ENCODE assay signal across 8 mouse cellular contexts in the genomic region with DNA sequence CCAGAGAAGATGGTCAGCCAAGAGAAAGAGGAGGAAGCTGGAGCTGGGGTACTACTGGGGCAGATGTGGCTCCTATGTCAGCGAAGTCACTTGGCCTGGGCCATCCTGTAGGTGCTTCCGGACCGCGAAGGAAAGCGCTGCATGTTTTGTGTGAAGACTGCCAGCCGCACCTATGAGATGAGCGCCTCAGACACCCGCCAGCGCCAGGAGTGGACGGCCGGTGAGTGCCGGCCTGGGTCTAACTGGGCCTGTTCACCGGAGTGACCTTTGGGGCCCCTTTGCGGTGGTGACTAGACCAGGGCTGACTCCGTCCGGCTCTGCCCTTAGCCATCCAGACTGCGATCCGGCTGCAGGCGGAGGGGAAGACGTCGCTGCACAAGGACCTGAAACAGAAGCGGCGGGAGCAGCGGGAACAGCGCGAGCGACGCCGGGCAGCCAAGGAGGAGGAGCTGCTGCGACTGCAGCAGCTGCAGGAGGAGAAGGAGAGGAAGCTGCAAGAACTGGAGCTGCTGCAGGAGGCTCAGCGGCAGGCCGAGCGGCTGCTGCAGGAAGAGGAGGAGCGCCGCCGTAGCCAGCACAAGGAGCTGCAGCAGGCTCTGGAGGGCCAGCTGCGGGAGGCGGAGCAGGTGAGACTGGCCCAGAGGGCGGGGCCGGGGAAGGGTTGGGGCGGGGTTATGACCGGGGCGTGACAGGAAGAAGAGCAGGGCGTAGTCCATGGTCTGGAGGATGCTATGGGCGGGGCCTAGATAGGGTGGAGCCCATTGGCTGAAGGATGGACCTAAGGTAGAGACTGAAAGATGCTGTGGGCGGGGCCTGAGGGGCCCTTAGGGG. TPM values are rescaled to one million over a fixed set of nuclear protein-coding genes. Genes with fewer than 3 reads are reported as not detected.
DNase-seq lines count a peak whose midpoint lies in the region; ATAC-seq and TF ChIP-seq lines count a peak whose summit lies in the region.

No protein-coding gene starts in this region.

- ATAC-seq in heart, embryonic 14.5 days (ENCODE audit: insufficient number of reproducible peaks, insufficient read depth, low FRiP score, low read depth): peak; percentile 86
- ATAC-seq in liver, embryonic 14.5 days (ENCODE audit: insufficient read depth): peak; percentile 95
- ATAC-seq in stomach, embryonic 15.5 days (ENCODE audit: insufficient read depth, low FRiP score, low read depth): peak; percentile 92

- H3K4me1 ChIP-seq in heart, embryonic 14.5 days (ENCODE audit: control insufficient read depth in 2 of 2, insufficient read depth in 2 of 2, low read length in 2 of 2): peaks cover 5 to 9% of the 10 kb centered on the region in 2 experiments; a peak in 3 of 4 replicates
- peaks cover 13 to 14% of the 10 kb centered on the region in 2 experiments for H3K4me1 ChIP-seq in liver, embryonic 14.5 days (replicated peaks; ENCODE audit: control insufficient read depth in 2 of 2, insufficient read depth in 2 of 2, low read length in 1 of 2)
- peaks cover 21% of the 10 kb centered on the region; the same call in 1 of the 2 replicates for H3K4me1 ChIP-seq in stomach, embryonic 15.5 days

- H3K9me3 ChIP-seq in heart, embryonic 14.5 days (ENCODE audit: control insufficient read depth, low read length): no peaks in the 10 kb centered on the region
- no peaks in the 10 kb centered on the region for H3K9me3 ChIP-seq in liver, embryonic 14.5 days (ENCODE audit: control insufficient read depth, low read length)
- H3K9me3 ChIP-seq in stomach, embryonic 15.5 days: no peaks in the 10 kb centered on the region

- peak overlapping the region; percentile 98 for H3K4me2 ChIP-seq in heart, embryonic 14.5 days (ENCODE audit: low read length)
- peak overlapping the region; percentile 74 for H3K4me2 ChIP-seq in liver, embryonic 14.5 days (ENCODE audit: low read depth)
- peak overlapping the region; percentile 99 for H3K4me2 ChIP-seq in stomach, embryonic 15.5 days

- H3K27me3 ChIP-seq in heart, embryonic 14.5 days (ENCODE audit: control insufficient read depth, insufficient read depth, low read length): no peaks in the 10 kb centered on the region
- H3K27me3 ChIP-seq in liver, embryonic 14.5 days (ENCODE audit: control insufficient read depth, insufficient read depth, low read length): no peaks in the 10 kb centered on the region
- no peaks in the 10 kb centered on the region for H3K27me3 ChIP-seq in stomach, embryonic 15.5 days (replicated peaks)

- TF ChIP-seq EP300 in liver, embryonic 14.5 days (IDR thresholded peaks at IDR 0.05; ENCODE audit: low read depth): no peak

- H3K4me3 ChIP-seq in heart, embryonic 14.5 days (ENCODE audit: control insufficient read depth in 1 of 2, insufficient read depth in 1 of 2, low read depth in 1 of 2, low read length in 2 of 2): peak overlapping the region; percentile 56 to 57
- peak overlapping the region; percentile 50 to 54 for H3K4me3 ChIP-seq in liver, embryonic 14.5 days (ENCODE audit: insufficient read depth in 1 of 2, low read depth in 2 of 2, low read length in 2 of 2)
- peak overlapping the region; percentile 52 for H3K4me3 ChIP-seq in stomach, embryonic 15.5 days (replicated peaks)

- DNase-seq in CD8-positive naive resting alpha-beta T cell, adult 2 months (ENCODE audit: low read depth in 2 of 2, low spot score in 2 of 2): peak; percentile 73 to 89
- DNase-seq in c-Kit-positive CD71-negative TER-119-negative erythroid progenitor cells, embryonic 14.5 days (ENCODE audit: low read depth): peak; percentile 89
- peak; percentile 42 for DNase-seq in fibroblast of lung, adult 2 months (ENCODE audit: low read depth)
- DNase-seq in kidney, postnatal 14 days: peak; percentile 96
- peak; percentile 90 to 97 (median 93) for DNase-seq in liver, embryonic 14.5 days (ENCODE audit: low read depth in 3 of 3, low spot score in 3 of 3)
- DNase-seq in neural tube, embryonic 10.5 days (ENCODE audit: extremely low spot score, low spot score): peak; percentile 92

- 0 out of 4 replicates have a peak overlapping the region, but pooled peaks have one; percentile 4 to 25 for H3K27ac ChIP-seq in heart, embryonic 14.5 days (replicated peaks in 1 of 2; ENCODE audit: control insufficient read depth in 1 of 2, insufficient read depth in 1 of 2, low read depth in 2 of 2, low read length in 2 of 2)
- H3K27ac ChIP-seq in liver, embryonic 14.5 days: no peak overlapping the region
- H3K27ac ChIP-seq in stomach, embryonic 15.5 days: peak overlapping the region; percentile 91

- H3K36me3 ChIP-seq in heart, embryonic 14.5 days (ENCODE audit: control insufficient read depth, insufficient read depth, low read length): no peaks in the 10 kb centered on the region
- H3K36me3 ChIP-seq in liver, embryonic 14.5 days (replicated peaks; ENCODE audit: control insufficient read depth, insufficient read depth, low read depth): no peaks in the 10 kb centered on the region
- H3K36me3 ChIP-seq in stomach, embryonic 15.5 days: peaks cover 5% of the 10 kb centered on the region; the same call in 1 of the 2 replicates

- peak overlapping the region; percentile 76 for H3K9ac ChIP-seq in heart, embryonic 14.5 days (ENCODE audit: low read length)
- H3K9ac ChIP-seq in liver, embryonic 14.5 days (replicated peaks): peak overlapping the region; percentile 41
- H3K9ac ChIP-seq in stomach, embryonic 15.5 days: peak overlapping the region; percentile 63

- TF ChIP-seq CTCF in liver, embryonic 14.5 days (IDR thresholded peaks at IDR 0.05; ENCODE audit: low read depth): peak; percentile 50

- under 1% methylated on average over 46 of the region's 46 CpGs for WGBS in heart, embryonic 14.5 days
- under 1% methylated on average over 46 of the region's 46 CpGs for WGBS in liver, embryonic 14.5 days (ENCODE audit: insufficient replicate concordance)
- WGBS in stomach, embryonic 15.5 days: 1% methylated on average over 46 of the region's 46 CpGs

RNA-seq across cellular contexts. Expression of gene Ppard, which starts 8.7 kb away (rescaled TPM):
- 2.2 TPM in 2 replicates for polyA plus RNA-seq in heart, embryonic 14.5 days (2014; fragmentation: Nextera tagmentation; extraction: Ambion mirVana)
- polyA plus RNA-seq in liver, embryonic 14.5 days (2012; rRNA removed): 5.6 and 6.5 TPM in 2 replicates
- 0.76 and 0.92 TPM in 2 replicates for polyA plus RNA-seq in liver, embryonic 14.5 days (2014; fragmentation: Nextera tagmentation; extraction: Ambion mirVana)
- polyA plus RNA-seq in stomach, embryonic 15.5 days (2015; fragmentation: Nextera tagmentation; extraction: Ambion mirVana): 3.3 and 4.6 TPM in 2 replicates

RNA-seq across cellular contexts. Expression of gene Def6, which starts 16.2 kb away (rescaled TPM):
- 1.5 and 1.9 TPM in 2 replicates for polyA plus RNA-seq in heart, embryonic 14.5 days (2014; fragmentation: Nextera tagmentation; extraction: Ambion mirVana)
- 6.6 and 10.4 TPM in 2 replicates for polyA plus RNA-seq in liver, embryonic 14.5 days (2012; rRNA removed)
- polyA plus RNA-seq in liver, embryonic 14.5 days (2014; fragmentation: Nextera tagmentation; extraction: Ambion mirVana): 5.5 and 5.7 TPM in 2 replicates
- 9.6 and 10.0 TPM in 2 replicates for polyA plus RNA-seq in stomach, embryonic 15.5 days (2015; fragmentation: Nextera tagmentation; extraction: Ambion mirVana)

RNA-seq across cellular contexts. Expression of gene Zfp523, which starts 46.8 kb away (rescaled TPM):
- 19.2 and 23.0 TPM in 2 replicates for polyA plus RNA-seq in heart, embryonic 14.5 days (2014; fragmentation: Nextera tagmentation; extraction: Ambion mirVana)
- polyA plus RNA-seq in liver, embryonic 14.5 days (2012; rRNA removed): 6.1 and 7.5 TPM in 2 replicates
- polyA plus RNA-seq in liver, embryonic 14.5 days (2014; fragmentation: Nextera tagmentation; extraction: Ambion mirVana): 4.3 and 5.4 TPM in 2 replicates
- 28.1 and 36.2 TPM in 2 replicates for polyA plus RNA-seq in stomach, embryonic 15.5 days (2015; fragmentation: Nextera tagmentation; extraction: Ambion mirVana)

Comparison
In these comparisons a context has a peak if more than half of its experiments do, and no peak if none do; other contexts are left out.
1. DNase-seq: peak in every context shown above with its lines; median percentile 96 in kidney, postnatal 14 days; 93 in liver, embryonic 14.5 days; 92 in neural tube, embryonic 10.5 days; 89 in c-Kit-positive CD71-negative TER-119-negative erythroid progenitor cells, embryonic 14.5 days; 81 in CD8-positive naive resting alpha-beta T cell, adult 2 months; 42 in fibroblast of lung, adult 2 months.